Mouse (Mus musculus): ENCODE measurements around the gene Tulp1.

Gene Tulp1

GRCm38 (mm10) chr17:28313212-28313879, 51.7 kb downstream of the Tulp1 start, which contains the start of gene Fance:
Fance (plus strand) TSS chr17:28313519.
- peak; percentile 98 for DNase-seq (ENCODE audit: low read depth)

GRCm38 (mm10) chr17:28312232-28313211, 52.5 kb downstream of the Tulp1 start:
- no peak for DNase-seq (ENCODE audit: low read depth)

- DNase-seq (ENCODE audit: low read depth), result no peak
Measured at GRCm38 (mm10) chr17:28311366-28312132, 53.5 kb downstream of the Tulp1 start.

GRCm38 (mm10) chr17:28310831-28311230, 54.2 kb downstream of the Tulp1 start:
- DNase-seq (ENCODE audit: low read depth), result no peak

- DNase-seq (ENCODE audit: low read depth), result no peak
Measured at GRCm38 (mm10) chr17:28308297-28309195, 56.5 kb downstream of the Tulp1 start.

GRCm38 (mm10) chr17:28305172-28305571, 59.9 kb downstream of the Tulp1 start:
- DNase-seq (ENCODE audit: low read depth), result no peak

Data from fibroblast of lung, adult 2 months (primary cell).